ENCODE assay signal across 9 mouse cellular contexts in genomic region chr17:7219044-7219718, GRCm38 (mm10). TPM values are rescaled to one million over a fixed set of nuclear protein-coding genes. Genes with fewer than 3 reads are reported as not detected.
DNase-seq lines count a peak whose midpoint lies in the region; ATAC-seq and TF ChIP-seq lines count a peak whose summit lies in the region.
"Had no signal": no experiment of that assay in that cellular context is flagged by ENCODE, and none has a peak within 500 bp of the region (broad histone marks: within the 10 kb centered on the region; RNA-seq: fewer than 3 reads in every experiment).

No protein-coding gene starts in this region.

- 0 out of 2 replicates have a peak, but pooled peaks cover 7% of the 10 kb centered on the region for H3K4me1 ChIP-seq in kidney, postnatal 0 days (replicated peaks; ENCODE audit: insufficient read depth, low read length)
- peaks cover 4% of the 10 kb centered on the region; the same call in 1 of the 2 replicates for H3K4me1 ChIP-seq in kidney, embryonic 16.5 days (ENCODE audit: insufficient read depth, low read length)
- H3K4me1 ChIP-seq in heart, postnatal 0 days (ENCODE audit: control insufficient read depth, insufficient read depth) = peaks cover 23% of the 10 kb centered on the region
- H3K4me1 ChIP-seq in midbrain, postnatal 0 days (ENCODE audit: insufficient read depth, low read length) = peaks cover 5% of the 10 kb centered on the region; the same call in 1 of the 2 replicates

- TF ChIP-seq CTCF in kidney, postnatal 0 days (IDR thresholded peaks at IDR 0.05; ENCODE audit: low read depth) = no peak
- TF ChIP-seq CTCF in brain, embryonic 14.5 days (IDR thresholded peaks at IDR 0.05; ENCODE audit: borderline replicate concordance, extremely low read depth, insufficient read depth, insufficient read length) = no peak
- TF ChIP-seq CTCF in heart, postnatal 0 days (IDR thresholded peaks at IDR 0.05; ENCODE audit: low read depth) = no peak
- TF ChIP-seq CTCF in midbrain, postnatal 0 days (IDR thresholded peaks at IDR 0.05) = no peak

- no peak overlapping the region for H3K9ac ChIP-seq in kidney, postnatal 0 days (ENCODE audit: low read depth, low read length)
- no peak overlapping the region for H3K9ac ChIP-seq in kidney, embryonic 16.5 days (replicated peaks; ENCODE audit: low read length)
- no peak overlapping the region for H3K9ac ChIP-seq in heart, postnatal 0 days (replicated peaks; ENCODE audit: low read depth, low read length)
- H3K9ac ChIP-seq in midbrain, postnatal 0 days (replicated peaks; ENCODE audit: low read length, poor library complexity, severe bottlenecking) = no peak overlapping the region
- H3K9ac ChIP-seq: midbrain, embryonic 12.5 days had no signal

- no peak overlapping the region for H3K27ac ChIP-seq in kidney, postnatal 0 days
- no peak overlapping the region for H3K27ac ChIP-seq in kidney, embryonic 16.5 days (ENCODE audit: low read length)
- H3K27ac ChIP-seq in heart, postnatal 0 days (ENCODE audit: low read depth) = 0 out of 2 replicates have a peak overlapping the region, but pooled peaks have one; percentile 22
- H3K27ac ChIP-seq in midbrain, postnatal 0 days (ENCODE audit: low read depth, low read length) = no peak overlapping the region

- H3K36me3 ChIP-seq in kidney, postnatal 0 days (ENCODE audit: insufficient read depth, low read length) = no peaks in the 10 kb centered on the region
- H3K36me3 ChIP-seq in kidney, embryonic 16.5 days (ENCODE audit: insufficient read depth, low read length) = no peaks in the 10 kb centered on the region
- no peaks in the 10 kb centered on the region for H3K36me3 ChIP-seq in heart, postnatal 0 days (replicated peaks; ENCODE audit: control insufficient read depth, insufficient read depth, low read length)
- H3K36me3 ChIP-seq in midbrain, postnatal 0 days (ENCODE audit: insufficient read depth, low read length) = no peaks in the 10 kb centered on the region
- H3K36me3 ChIP-seq: midbrain, embryonic 12.5 days had no signal

- peak; percentile 38 for DNase-seq in kidney, postnatal 0 days (ENCODE audit: low spot score)
- DNase-seq in brain, embryonic 14.5 days (ENCODE audit: low read depth) = peak; percentile 66
- DNase-seq in heart, postnatal 0 days (ENCODE audit: low spot score) = peak; percentile 71
- DNase-seq in midbrain, postnatal 0 days (ENCODE audit: low spot score) = peak; percentile 67
- DNase-seq in adrenal gland, postnatal 14 days = no peak
- DNase-seq in kidney, postnatal 14 days = no peak
- no peak for DNase-seq in right cerebral cortex, adult 2 months (ENCODE audit: low spot score in 2 of 2)

- H3K9me3 ChIP-seq in kidney, postnatal 0 days (replicated peaks; ENCODE audit: low read length) = no peaks in the 10 kb centered on the region
- no peaks in the 10 kb centered on the region for H3K9me3 ChIP-seq in kidney, embryonic 16.5 days (ENCODE audit: low read length)
- H3K9me3 ChIP-seq in heart, postnatal 0 days (replicated peaks; ENCODE audit: control insufficient read depth, low read length) = no peaks in the 10 kb centered on the region
- H3K9me3 ChIP-seq in midbrain, postnatal 0 days (ENCODE audit: low read length) = no peaks in the 10 kb centered on the region
- H3K9me3 ChIP-seq: midbrain, embryonic 12.5 days had no signal

- H3K4me3 ChIP-seq in kidney, postnatal 0 days (replicated peaks; ENCODE audit: low read depth, low read length) = no peak overlapping the region
- H3K4me3 ChIP-seq in kidney, embryonic 16.5 days (ENCODE audit: low read length) = no peak overlapping the region
- H3K4me3 ChIP-seq in heart, postnatal 0 days (ENCODE audit: low read depth, low read length) = no peak overlapping the region
- no peak overlapping the region for H3K4me3 ChIP-seq in midbrain, postnatal 0 days (ENCODE audit: low read depth, low read length)
- H3K4me3 ChIP-seq: midbrain, embryonic 12.5 days had no signal

- H3K27me3 ChIP-seq in kidney, postnatal 0 days (ENCODE audit: insufficient read depth, low read length) = no peaks in the 10 kb centered on the region
- H3K27me3 ChIP-seq in kidney, embryonic 16.5 days (ENCODE audit: insufficient read depth, low read length) = no peaks in the 10 kb centered on the region
- H3K27me3 ChIP-seq in heart, postnatal 0 days (ENCODE audit: control insufficient read depth, insufficient read depth, low read length) = no peaks in the 10 kb centered on the region
- no peaks in the 10 kb centered on the region for H3K27me3 ChIP-seq in midbrain, postnatal 0 days (ENCODE audit: insufficient read depth, low read length)
- H3K27me3 ChIP-seq: midbrain, embryonic 12.5 days had no signal

- no peak for ATAC-seq in kidney, postnatal 0 days (replicated peaks; ENCODE audit: low FRiP score, low read depth)
- no peak for ATAC-seq in kidney, embryonic 16.5 days (ENCODE audit: low FRiP score, low TSS enrichment)
- peak; percentile 54 for ATAC-seq in heart, postnatal 0 days (ENCODE audit: insufficient read depth, low read depth)
- ATAC-seq in midbrain, postnatal 0 days (ENCODE audit: low FRiP score) = no peak

- no peak for TF ChIP-seq POLR2A in brain, embryonic 14.5 days (IDR thresholded peaks at IDR 0.05; ENCODE audit: borderline replicate concordance, extremely low read depth, insufficient read depth, insufficient read length, poor library complexity, severe bottlenecking)

- no peak overlapping the region for H3K4me2 ChIP-seq in kidney, postnatal 0 days (ENCODE audit: low read length)
- H3K4me2 ChIP-seq in kidney, embryonic 16.5 days (replicated peaks; ENCODE audit: low read depth, low read length) = no peak overlapping the region
- H3K4me2 ChIP-seq in heart, postnatal 0 days (ENCODE audit: low read depth, low read length) = no peak overlapping the region
- H3K4me2 ChIP-seq in midbrain, postnatal 0 days (ENCODE audit: low read depth, low read length, poor library complexity, severe bottlenecking) = no peak overlapping the region
- H3K4me2 ChIP-seq: midbrain, embryonic 12.5 days had no signal

- TF ChIP-seq EP300 in heart, postnatal 0 days (IDR thresholded peaks at IDR 0.05; ENCODE audit: low read depth) = no peak

- 43% methylated on average over 11 of the region's 11 CpGs for WGBS in kidney, postnatal 0 days
- WGBS in kidney, embryonic 16.5 days = 49% methylated on average over 11 of the region's 11 CpGs
- WGBS in heart, postnatal 0 days = 9% methylated on average over 11 of the region's 11 CpGs
- 43% methylated on average over 11 of the region's 11 CpGs for whole genome bisulfite sequencing in midbrain, postnatal 0 days

RNA-seq across cellular contexts. Expression of gene Rps6ka2, which starts 49.3 kb away (rescaled TPM):
- polyA plus RNA-seq in kidney, postnatal 0 days (2015; fragmentation: Nextera tagmentation; extraction: Ambion mirVana) = 8.4 and 8.8 TPM in 2 replicates
- 18.7 and 22.5 TPM in 2 replicates for polyA plus RNA-seq in kidney, embryonic 16.5 days (2015; fragmentation: Nextera tagmentation; extraction: Ambion mirVana)
- polyA plus RNA-seq in brain, embryonic 14.5 days (2012; rRNA removed) = 30.3 and 33.3 TPM in 2 replicates
- total RNA-seq in heart, postnatal 0 days (2014; rRNA removed; ENCODE audit: low replicate concordance) = 36.4 and 37.4 TPM in 2 replicates
- polyA plus RNA-seq in heart, postnatal 0 days (2015; fragmentation: Nextera tagmentation; extraction: Ambion mirVana) = 13.6 and 14.3 TPM in 2 replicates
- total RNA-seq in midbrain, postnatal 0 days (2014; rRNA removed) = 33.2 and 34.2 TPM in 2 replicates
- polyA plus RNA-seq in midbrain, postnatal 0 days (2015; fragmentation: Nextera tagmentation; extraction: Ambion mirVana) = 14.7 and 16.8 TPM in 2 replicates
- 11.4 and 12.9 TPM in 2 replicates for total RNA-seq in adrenal gland, postnatal 14 days (2021)

Comparison
In these comparisons a context has a peak if more than half of its experiments do, and no peak if none do; other contexts are left out.
1. DNase-seq: peak in kidney, postnatal 0 days (single experiment), brain, embryonic 14.5 days (single experiment), heart, postnatal 0 days (single experiment) and midbrain, postnatal 0 days (single experiment); none in adrenal gland, postnatal 14 days (single experiment), kidney, postnatal 14 days (single experiment) and right cerebral cortex, adult 2 months (0 of 2).